ENCODE assay signal across 18 mouse cellular contexts in the genomic region with DNA sequence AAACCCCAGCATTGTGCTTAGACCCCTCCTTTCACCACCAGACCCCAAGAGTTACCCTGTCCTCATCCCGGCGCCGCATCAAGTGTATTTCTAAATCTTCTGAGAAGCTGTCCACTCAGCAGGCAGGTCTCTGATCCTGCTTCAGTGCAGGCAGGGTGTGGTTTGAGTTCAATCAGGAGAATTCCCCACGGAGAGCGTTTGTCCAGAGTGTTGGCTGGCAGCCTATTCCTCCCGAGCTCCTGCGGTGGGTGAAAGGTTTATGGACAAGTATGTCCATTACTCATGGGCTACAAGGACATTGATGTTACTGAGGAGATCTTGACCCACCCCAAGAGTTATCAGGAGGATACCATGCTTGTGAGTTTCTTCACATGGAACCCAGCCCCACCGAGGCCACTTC.
A peak's percentile ranks its signal among the peaks of the same experiment; 100 is the strongest.
DNase-seq lines count a peak whose midpoint lies in the region; ATAC-seq and TF ChIP-seq lines count a peak whose summit lies in the region.
"Had no signal": no experiment of that assay in that cellular context is flagged by ENCODE, and none has a peak within 500 bp of the region (broad histone marks: within the 10 kb centered on the region; RNA-seq: fewer than 3 reads in every experiment).

No protein-coding gene starts in this region.

- no peak overlapping the region for H3K9ac ChIP-seq in stomach, postnatal 0 days (ENCODE audit: low read length)
- H3K9ac ChIP-seq: heart, embryonic 15.5 days; hindbrain, embryonic 12.5 days; midbrain, embryonic 15.5 days had no signal

- 61% methylated on average over 8 of the region's 8 CpGs for WGBS in stomach, postnatal 0 days
- WGBS in thymus, adult 2 months = 94% methylated on average over 8 of the region's 8 CpGs

- TF ChIP-seq CTCF in stomach, postnatal 0 days (IDR thresholded peaks at IDR 0.05; ENCODE audit: low read depth) = no peak
- TF ChIP-seq CTCF in thymus, adult 2 months (IDR thresholded peaks at IDR 0.05; ENCODE audit: borderline replicate concordance, control insufficient read depth, extremely low read depth, insufficient read depth, low read length, poor library complexity) = no peak

- no peak for TF ChIP-seq EP300 in stomach, postnatal 0 days (optimal IDR thresholded peaks at IDR 0.05)

- no peak overlapping the region for H3K4me2 ChIP-seq in stomach, postnatal 0 days (replicated peaks; ENCODE audit: low read depth)
- H3K4me2 ChIP-seq: heart, embryonic 15.5 days; hindbrain, embryonic 12.5 days; midbrain, embryonic 15.5 days had no signal

- peak; percentile 23 for DNase-seq in kidney, postnatal 14 days
- no peak for DNase-seq in kidney, postnatal 10 days
- peak; percentile 76 for DNase-seq in adrenal gland, adult 2 months
- peak; percentile 62 to 78 for DNase-seq in adrenal gland, postnatal 36 days
- peak; percentile 44 for DNase-seq in stomach, postnatal 0 days (ENCODE audit: low spot score)
- DNase-seq in thymus, adult 2 months = no peak
- DNase-seq in cerebellum, adult 8-10 months = no peak
- DNase-seq: cerebellum, adult 11-12 months; gastrocnemius, postnatal 10 days; kidney, adult 8-10 months; kidney, postnatal 36 days; layer of hippocampus, adult 9-11 months; lung, adult 18-20 months had no signal

- H3K4me3 ChIP-seq in stomach, postnatal 0 days (ENCODE audit: low read depth, low read length) = no peak overlapping the region
- no peak overlapping the region for H3K4me3 ChIP-seq in thymus, adult 2 months (ENCODE audit: control insufficient read depth, insufficient read depth, low read length)
- H3K4me3 ChIP-seq: heart, embryonic 15.5 days; hindbrain, embryonic 12.5 days; limb, embryonic 10.5 days; midbrain, embryonic 15.5 days had no signal

- no peaks in the 10 kb centered on the region for H3K9me3 ChIP-seq in stomach, postnatal 0 days (ENCODE audit: control insufficient read depth, low read length)
- H3K9me3 ChIP-seq: heart, embryonic 15.5 days; hindbrain, embryonic 12.5 days; limb, embryonic 10.5 days; midbrain, embryonic 15.5 days had no signal

- H3K27me3 ChIP-seq in stomach, postnatal 0 days (ENCODE audit: control insufficient read depth, insufficient read depth, low read length) = no peaks in the 10 kb centered on the region
- H3K27me3 ChIP-seq in thymus, adult 2 months (ENCODE audit: control insufficient read depth, insufficient read depth, low read length) = no peaks in the 10 kb centered on the region
- H3K27me3 ChIP-seq: heart, embryonic 15.5 days; hindbrain, embryonic 12.5 days; midbrain, embryonic 15.5 days had no signal

- no peaks in the 10 kb centered on the region for H3K4me1 ChIP-seq in stomach, postnatal 0 days (replicated peaks; ENCODE audit: control insufficient read depth, insufficient read depth)
- H3K4me1 ChIP-seq in thymus, adult 2 months (replicated peaks; ENCODE audit: control insufficient read depth, insufficient read depth, low read length) = peaks cover 5% of the 10 kb centered on the region
- H3K4me1 ChIP-seq: midbrain, embryonic 15.5 days had no signal

- ATAC-seq in stomach, postnatal 0 days (ENCODE audit: low FRiP score, low TSS enrichment) = peak; percentile 28; the same call in 1 of the 2 replicates
- ATAC-seq: activated CD4-positive, CD25-positive, alpha-beta regulatory T cell, adult 4 months; midbrain, embryonic 15.5 days had no signal

- TF ChIP-seq POLR2A in thymus, adult 2 months (IDR thresholded peaks at IDR 0.05; ENCODE audit: control insufficient read depth, extremely low read depth, insufficient read depth, low read length, poor library complexity) = no peak

- H3K36me3 ChIP-seq in stomach, postnatal 0 days (ENCODE audit: control insufficient read depth, insufficient read depth, low read length) = no peaks in the 10 kb centered on the region
- H3K36me3 ChIP-seq in thymus, adult 2 months (ENCODE audit: control insufficient read depth, insufficient read depth, low read length) = no peaks in the 10 kb centered on the region
- H3K36me3 ChIP-seq: heart, embryonic 15.5 days; hindbrain, embryonic 12.5 days; limb, embryonic 10.5 days; midbrain, embryonic 15.5 days had no signal

- no peak overlapping the region for H3K27ac ChIP-seq in stomach, postnatal 0 days (replicated peaks)
- no peak overlapping the region for H3K27ac ChIP-seq in thymus, adult 2 months (ENCODE audit: control insufficient read depth, insufficient read depth, low read length)
- H3K27ac ChIP-seq: heart, embryonic 15.5 days; hindbrain, embryonic 12.5 days; limb, embryonic 10.5 days; midbrain, embryonic 15.5 days had no signal

Comparison
In these comparisons a context has a peak if more than half of its experiments do, and no peak if none do; other contexts are left out.
1. DNase-seq: peak in kidney, postnatal 14 days (single experiment), adrenal gland, adult 2 months (single experiment), adrenal gland, postnatal 36 days (2 of 2) and stomach, postnatal 0 days (single experiment); none in kidney, postnatal 10 days (single experiment), thymus, adult 2 months (single experiment) and cerebellum, adult 8-10 months (single experiment).